Mouse (Mus musculus): ENCODE measurements at regions not wholly inside any gene's neighbourhood (a gene's known extent, or its start where the extent isn't known, plus 50 kb on each side); places are given as distances from the start of the nearest gene placed in this dataset.
"Not testable (repeated sequence)": the region's sequence is repeated elsewhere in the genome, so short reads cannot be mapped to it uniquely, and the experiment has no call there.

GRCm38 (mm10) chr4:6600766-6601367 lies 1638.0 kb downstream of the Car8 start:
- no peak for DNase-seq (ENCODE audit: low spot score in 2 of 2)

DNA sequence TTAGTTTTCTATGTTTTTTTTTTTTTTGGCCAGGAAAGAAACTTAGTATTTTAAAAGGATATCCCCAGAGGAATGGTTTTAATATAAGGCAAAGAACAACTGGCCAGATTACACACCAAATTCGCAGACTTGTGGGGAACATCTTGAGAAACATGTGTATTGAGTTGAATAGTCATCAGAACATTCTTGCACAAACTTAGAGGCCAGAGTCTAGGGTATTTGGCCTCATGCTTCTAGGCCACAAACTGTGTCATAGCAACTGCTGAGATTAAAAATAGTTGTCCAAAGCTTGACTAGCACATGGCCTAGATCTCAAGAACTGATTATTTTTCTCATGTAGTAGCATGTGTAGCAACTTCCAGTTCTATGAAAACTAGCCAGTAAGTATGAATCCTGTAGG lies 1642.5 kb downstream of the Car8 start:
- no peak for DNase-seq (ENCODE audit: low spot score in 2 of 2)

DNA sequence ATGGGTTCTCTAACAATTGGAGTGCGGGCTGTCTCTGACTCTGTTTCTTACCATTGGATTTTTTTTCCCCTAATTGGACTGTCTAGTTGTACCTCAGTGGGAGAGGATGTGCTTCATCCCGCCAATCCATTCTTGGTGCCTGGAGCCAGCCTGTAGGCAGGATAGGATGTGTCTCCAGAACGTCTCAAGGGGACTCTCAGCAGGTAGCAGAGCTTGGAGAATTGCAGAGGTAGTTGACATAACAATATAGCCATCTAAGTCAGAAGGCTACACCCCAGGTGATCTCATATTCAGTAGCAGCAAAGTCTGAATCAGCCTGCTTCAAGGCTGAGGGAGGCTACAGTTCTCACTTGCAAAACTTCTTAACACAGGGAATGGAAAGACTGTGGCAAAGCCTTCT lies 1646.0 kb downstream of the Car8 start:
- DNase-seq (ENCODE audit: low spot score in 2 of 2) = not testable (repeated sequence)

DNA sequence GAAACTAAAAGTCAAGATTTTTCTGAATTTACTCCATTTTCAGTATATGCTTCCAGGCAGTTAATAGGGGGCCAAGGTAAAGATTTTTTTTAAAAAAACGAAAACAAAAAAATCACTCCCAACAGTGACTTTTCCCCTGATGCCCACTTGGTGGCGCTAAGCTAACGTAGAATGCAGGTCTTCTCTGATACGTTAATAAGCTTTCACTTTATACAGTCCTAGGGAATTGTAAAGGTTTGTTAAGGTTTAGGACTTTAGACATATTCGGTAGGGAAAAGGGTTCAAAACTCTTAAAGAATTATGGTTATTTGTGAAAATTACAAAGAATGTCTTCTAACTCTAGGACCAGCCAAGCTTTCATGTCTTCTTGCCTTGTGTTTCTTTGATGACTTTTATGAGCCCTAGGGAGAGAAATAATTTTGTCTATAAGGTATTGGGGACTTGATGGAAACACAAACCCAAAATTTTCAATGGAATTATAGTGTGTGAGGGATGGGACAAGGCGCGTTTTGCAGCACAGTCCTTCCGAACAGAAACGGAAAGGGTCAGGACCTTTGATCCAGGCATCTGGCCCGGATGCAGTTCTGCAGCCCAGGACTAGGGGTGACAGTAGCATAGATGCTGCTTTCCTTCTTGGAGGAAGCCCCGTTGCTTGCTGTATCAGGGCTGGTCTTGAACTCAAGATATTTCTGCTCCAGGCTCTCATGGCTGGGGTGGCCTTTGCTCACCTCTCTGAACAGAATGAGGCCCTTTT lies 1677.1 kb downstream of the Car8 start:
- DNase-seq (ENCODE audit: low spot score in 2 of 2) = no peak

- DNase-seq (ENCODE audit: low spot score in 2 of 2) = no peak
Measured at GRCm38 (mm10) chr4:6539626-6540025, 1699.2 kb downstream of the Car8 start.

DNA sequence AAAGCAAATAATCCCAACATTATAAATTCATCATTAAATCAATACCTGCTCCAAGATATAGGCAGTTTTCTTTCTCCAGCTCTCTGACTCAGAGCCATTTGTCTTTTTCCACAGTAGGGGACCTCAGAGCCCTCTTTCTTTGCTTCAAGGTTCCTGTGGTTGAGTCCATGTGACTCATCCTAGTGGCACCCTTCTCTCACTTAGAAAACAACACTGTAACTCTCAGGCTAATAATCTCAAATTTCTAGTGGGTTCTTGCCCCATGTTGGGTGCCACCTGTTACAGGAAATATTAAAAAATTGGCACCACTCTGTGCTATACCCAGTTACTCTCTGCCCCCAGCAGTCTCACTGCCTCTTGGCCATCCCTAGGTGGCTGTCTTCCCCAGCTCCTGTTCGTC lies 1706.4 kb downstream of the Car8 start:
- no peak for DNase-seq (ENCODE audit: low spot score in 2 of 2)

DNA sequence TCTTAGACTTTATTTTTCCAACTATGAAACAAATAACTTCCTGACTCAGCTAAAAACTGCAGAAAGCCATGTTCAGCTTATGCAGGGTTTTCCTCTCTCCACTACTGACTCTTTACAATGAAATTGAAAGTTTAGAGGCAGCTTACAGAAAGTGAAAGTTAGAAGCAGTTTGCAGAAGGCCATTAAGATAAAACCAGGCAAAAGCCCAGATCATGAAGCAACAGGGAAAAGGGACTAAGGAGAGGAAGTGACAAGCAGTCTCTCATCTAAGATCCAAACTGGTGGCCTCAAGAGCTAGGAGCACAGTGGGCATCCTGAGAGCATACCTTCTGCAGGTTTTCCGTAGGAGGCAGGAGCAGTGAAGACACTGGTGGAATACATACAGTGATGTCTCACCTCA lies 1721.2 kb downstream of the Car8 start:
- no peak for DNase-seq (ENCODE audit: low spot score in 2 of 2)

- peak; percentile 53 to 76 for DNase-seq (ENCODE audit: low spot score in 2 of 2)
Measured at GRCm38 (mm10) chr4:6514823-6515222, 1721.7 kb upstream of the Impad1 start.

GRCm38 (mm10) chr4:6513635-6514034 lies 1720.5 kb upstream of the Impad1 start:
- no peak for DNase-seq (ENCODE audit: low spot score in 2 of 2)

DNA sequence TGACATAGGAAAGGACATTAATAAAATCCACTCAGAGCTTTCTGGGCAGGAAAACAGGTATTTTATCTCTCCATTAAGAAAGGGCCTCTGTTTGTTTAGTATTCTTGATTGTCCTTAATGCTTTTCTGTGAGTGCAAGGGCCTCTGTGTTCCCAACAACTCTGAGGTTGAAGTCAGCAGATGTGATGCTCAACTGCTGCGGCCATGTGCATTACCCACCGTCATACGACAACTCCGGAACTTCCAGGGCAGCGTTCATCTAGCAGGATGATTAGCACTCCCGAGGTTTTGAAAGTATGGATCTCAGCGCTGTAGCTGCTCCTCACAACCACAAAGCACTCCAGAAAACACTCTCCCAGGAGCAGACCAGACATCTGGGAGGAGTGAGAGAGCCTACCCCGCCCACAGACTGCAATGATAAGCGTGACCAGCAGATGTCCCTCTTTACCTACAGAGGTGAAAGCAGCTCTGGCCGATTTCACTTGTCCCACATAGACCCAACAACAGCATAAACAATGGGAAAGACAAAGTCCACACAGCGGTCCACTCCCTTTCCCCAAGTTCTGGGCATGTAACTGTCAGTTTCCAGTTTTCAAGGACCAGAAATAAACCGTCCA lies 1719.7 kb upstream of the Impad1 start:
- DNase-seq (ENCODE audit: low spot score in 2 of 2) = peak; percentile 69 to 85

DNA sequence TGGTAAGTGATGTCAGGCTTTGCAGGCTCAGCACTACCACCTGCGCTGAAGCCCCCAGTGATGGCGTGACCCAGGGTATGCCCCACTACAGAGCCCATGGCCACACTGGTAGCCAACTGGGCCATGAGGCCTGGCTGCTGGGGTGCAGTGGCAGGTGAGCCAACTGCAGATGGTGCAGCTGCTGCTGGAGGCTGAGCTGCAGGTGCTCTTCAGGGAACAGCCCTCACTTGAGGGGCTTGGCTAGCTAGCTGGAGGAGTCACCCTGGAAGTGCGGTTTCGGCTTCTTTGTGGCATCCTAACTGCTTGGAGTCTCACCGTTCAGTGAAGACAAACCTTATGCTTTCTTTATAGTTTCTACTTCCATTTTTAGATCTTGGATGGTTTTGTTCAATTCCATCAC lies 1714.9 kb upstream of the Impad1 start:
- no peak for DNase-seq (ENCODE audit: low spot score in 2 of 2)
